Mouse (Mus musculus): ENCODE measurements around the gene Gm13090. TPM values are rescaled to one million over a fixed set of nuclear protein-coding genes. Genes with fewer than 3 reads are reported as not detected.
A peak's percentile ranks its signal among the peaks of the same experiment; 100 is the strongest.

Gm13090 gene
- polyA plus RNA-seq, 1 experiment from 2014 or later: not detected

- Histone ChIP-seq H3K36me3 (ENCODE audit: insufficient read depth, low read length) (peaks cover 11% of the 10 kb centered on the region; the same call in 1 of the 2 replicates), H3K27me3 (replicated peaks; ENCODE audit: insufficient read depth, low read length) (no peaks in the 10 kb centered on the region), H3K9me3 (ENCODE audit: low read length) (no peaks in the 10 kb centered on the region), H3K4me1 (ENCODE audit: insufficient read depth, low read depth, low read length) (peaks cover 2% of the 10 kb centered on the region; the same call in 1 of the 2 replicates), H3K4me3 (ENCODE audit: low read depth, low read length) (no peak overlapping the region), H3K27ac (ENCODE audit: low read length) (no peak overlapping the region), H3K4me2 (replicated peaks; ENCODE audit: low read depth, low read length) (no peak overlapping the region), H3K9ac (replicated peaks; ENCODE audit: low read depth) (no peak overlapping the region)
- no peak for ATAC-seq
- TF ChIP-seq EP300 (IDR thresholded peaks at IDR 0.05): no peak
- no peak for TF ChIP-seq CTCF (IDR thresholded peaks at IDR 0.05)
- WGBS: 77% methylated on average over 1 of the region's 1 CpGs
- no peak for DNase-seq (ENCODE audit: low spot score)
These were observed 38.2 kb upstream of the Gm13090 start for GRCm38 (mm10) chr4:151051162-151051561.

- under 1% methylated on average over 101 of the region's 114 CpGs for WGBS
- H3K27ac ChIP-seq (ENCODE audit: low read length): peak within 1 kb of the TSS; percentile 99
- peak within 1 kb of the TSS; percentile 99 for H3K4me3 ChIP-seq (ENCODE audit: low read depth, low read length)
- peak within 1 kb of the TSS; percentile 70 for H3K4me2 ChIP-seq (replicated peaks; ENCODE audit: low read depth, low read length)
- H3K4me1 ChIP-seq (ENCODE audit: insufficient read depth, low read depth, low read length): peaks cover 8% of the 10 kb centered on the region; the same call in 1 of the 2 replicates
- TF ChIP-seq CTCF (IDR thresholded peaks at IDR 0.05): no peak
- no peak for TF ChIP-seq EP300 (IDR thresholded peaks at IDR 0.05)
- peak; percentile 99 for ATAC-seq
- DNase-seq (ENCODE audit: low spot score): peak; percentile 100
- no peaks in the 10 kb centered on the region for H3K27me3 ChIP-seq (replicated peaks; ENCODE audit: insufficient read depth, low read length)
- no peaks in the 10 kb centered on the region for H3K9me3 ChIP-seq (ENCODE audit: low read length)
- H3K36me3 ChIP-seq (ENCODE audit: insufficient read depth, low read length): peaks cover 6% of the 10 kb centered on the region; the same call in 1 of the 2 replicates
- peak within 1 kb of the TSS; percentile 96 for H3K9ac ChIP-seq (replicated peaks; ENCODE audit: low read depth)
These were observed 31.7 kb upstream of the Gm13090 start, which contains the start of gene Vamp3 for GRCm38 (mm10) chr4:151057347-151058321. Gene Vamp3, minus strand, starts transcription at chr4:151057963.

GRCm38 (mm10) chr4:151058634-151059033 lies 30.7 kb upstream of the Gm13090 start:
- Histone ChIP-seq H3K9me3 (ENCODE audit: low read length) (no peaks in the 10 kb centered on the region), H3K9ac (replicated peaks; ENCODE audit: low read depth) (no peak overlapping the region), H3K4me2 (replicated peaks; ENCODE audit: low read depth, low read length) (peak overlapping the region; percentile 56), H3K4me1 (ENCODE audit: insufficient read depth, low read depth, low read length) (peaks cover 8% of the 10 kb centered on the region; the same call in 1 of the 2 replicates), H3K36me3 (ENCODE audit: insufficient read depth, low read length) (no peaks in the 10 kb centered on the region), H3K27ac (ENCODE audit: low read length) (peak overlapping the region; percentile 47; the same call in 1 of the 2 replicates), H3K4me3 (ENCODE audit: low read depth, low read length) (no peak overlapping the region), H3K27me3 (replicated peaks; ENCODE audit: insufficient read depth, low read length) (no peaks in the 10 kb centered on the region)
- ATAC-seq (no peak), DNase-seq (ENCODE audit: low spot score) (no peak)
- no peak for TF ChIP-seq CTCF (IDR thresholded peaks at IDR 0.05)
- WGBS: 75% methylated on average over 4 of the region's 4 CpGs

DNA sequence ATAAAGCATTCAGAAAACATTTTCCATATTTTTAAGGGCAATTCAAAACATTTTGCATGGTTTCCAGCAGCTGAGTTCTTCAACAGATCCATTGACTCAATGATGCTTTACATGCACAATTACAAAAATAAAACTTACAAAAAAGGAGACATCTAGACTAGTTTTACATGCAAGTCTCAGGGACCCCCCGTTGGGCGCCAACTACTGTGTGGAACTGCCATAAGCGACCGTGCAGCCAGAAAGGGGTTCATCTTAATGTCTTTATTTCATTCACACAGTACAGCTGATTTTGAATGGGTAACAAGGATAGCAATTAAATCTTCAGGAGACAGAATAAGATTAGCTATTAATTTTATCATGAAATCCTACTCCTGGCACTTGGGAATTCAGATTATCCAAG lies 29.8 kb upstream of the Gm13090 start:
- H3K4me1 ChIP-seq (ENCODE audit: insufficient read depth, low read depth, low read length): peaks cover 8% of the 10 kb centered on the region; the same call in 1 of the 2 replicates
- no peak overlapping the region for H3K4me3 ChIP-seq (ENCODE audit: low read depth, low read length)
- no peak overlapping the region for H3K27ac ChIP-seq (ENCODE audit: low read length)
- H3K27me3 ChIP-seq (replicated peaks; ENCODE audit: insufficient read depth, low read length): no peaks in the 10 kb centered on the region
- H3K36me3 ChIP-seq (ENCODE audit: insufficient read depth, low read length): no peaks in the 10 kb centered on the region
- no peak for TF ChIP-seq CTCF (IDR thresholded peaks at IDR 0.05)
- no peak for TF ChIP-seq EP300 (IDR thresholded peaks at IDR 0.05)
- ATAC-seq: no peak
- DNase-seq (ENCODE audit: low spot score): no peak
- WGBS: 99% methylated on average over 4 of the region's 4 CpGs
- no peak overlapping the region for H3K9ac ChIP-seq (replicated peaks; ENCODE audit: low read depth)
- H3K9me3 ChIP-seq (ENCODE audit: low read length): no peaks in the 10 kb centered on the region
- no peak overlapping the region for H3K4me2 ChIP-seq (replicated peaks; ENCODE audit: low read depth, low read length)

DNA sequence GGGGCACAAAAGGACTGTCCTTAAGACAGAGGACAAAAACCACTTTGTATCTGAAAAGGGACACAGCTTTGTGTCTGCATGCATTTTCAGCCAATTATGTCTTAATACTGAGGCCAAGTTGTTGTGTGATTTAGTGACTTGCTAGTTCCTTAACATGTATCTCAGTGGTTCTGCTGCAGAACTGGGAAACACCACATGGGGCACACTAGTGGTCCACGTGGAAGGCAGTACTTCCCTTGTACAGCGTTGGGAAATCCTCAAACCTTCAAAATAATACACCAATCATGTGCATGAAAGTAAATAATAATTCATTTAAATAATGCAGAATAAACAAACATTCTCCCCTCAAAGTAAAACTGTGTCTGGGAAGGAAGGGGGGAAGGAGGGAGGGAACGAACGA lies 20.6 kb upstream of the Gm13090 start:
- DNase-seq (ENCODE audit: low spot score): no peak
- H3K9me3 ChIP-seq (ENCODE audit: low read length): no peaks in the 10 kb centered on the region
- no peak overlapping the region for H3K9ac ChIP-seq (replicated peaks; ENCODE audit: low read depth)
- H3K4me2 ChIP-seq (replicated peaks; ENCODE audit: low read depth, low read length): no peak overlapping the region
- no peak for ATAC-seq
- TF ChIP-seq EP300 (IDR thresholded peaks at IDR 0.05): no peak
- TF ChIP-seq CTCF (IDR thresholded peaks at IDR 0.05): peak; percentile 43
- 48% methylated on average over 4 of the region's 4 CpGs for WGBS
- no peaks in the 10 kb centered on the region for H3K4me1 ChIP-seq (ENCODE audit: insufficient read depth, low read depth, low read length)
- H3K4me3 ChIP-seq (ENCODE audit: low read depth, low read length): no peak overlapping the region
- no peak overlapping the region for H3K27ac ChIP-seq (ENCODE audit: low read length)
- H3K27me3 ChIP-seq (replicated peaks; ENCODE audit: insufficient read depth, low read length): no peaks in the 10 kb centered on the region
- H3K36me3 ChIP-seq (ENCODE audit: insufficient read depth, low read length): no peaks in the 10 kb centered on the region

GRCm38 (mm10) chr4:151070962-151071361 lies 18.4 kb upstream of the Gm13090 start:
- 72% methylated on average over 7 of the region's 7 CpGs for WGBS

More at GRCm38 (mm10) chr4:151070962-151071361, 18.4 kb upstream of the Gm13090 start:
- Histone ChIP-seq H3K4me1 (ENCODE audit: insufficient read depth, low read depth, low read length) (no peaks in the 10 kb centered on the region), H3K27me3 (replicated peaks; ENCODE audit: insufficient read depth, low read length) (no peaks in the 10 kb centered on the region), H3K9me3 (ENCODE audit: low read length) (no peaks in the 10 kb centered on the region), H3K27ac (ENCODE audit: low read length) (no peak overlapping the region), H3K9ac (replicated peaks; ENCODE audit: low read depth) (no peak overlapping the region), H3K4me3 (ENCODE audit: low read depth, low read length) (no peak overlapping the region), H3K4me2 (replicated peaks; ENCODE audit: low read depth, low read length) (no peak overlapping the region), H3K36me3 (ENCODE audit: insufficient read depth, low read length) (no peaks in the 10 kb centered on the region)
- TF ChIP-seq EP300 (IDR thresholded peaks at IDR 0.05): no peak
- no peak for TF ChIP-seq CTCF (IDR thresholded peaks at IDR 0.05)
- ATAC-seq: no peak
- DNase-seq (ENCODE audit: low spot score): no peak

Measured in lung, postnatal 0 days (tissue).